Mouse (Mus musculus): ENCODE data around the gene Lmo2. TPM values are rescaled to one million over a fixed set of nuclear protein-coding genes. Genes with fewer than 3 reads are reported as not detected.

Gene Lmo2
- polyA plus RNA-seq, 1 experiment from 2014 or later, result 18.7 TPM

Other genes with a start within 250 kb of the Lmo2 start
- 31.2 and 33.6 TPM in 2 replicates for gene Nat10, start 196.7 kb upstream of the Lmo2 start, polyA plus RNA-seq (2016; fragmentation: Nextera tagmentation; extraction: Ambion mirVana)
- 508 and 536 TPM in 2 replicates for gene Caprin1, start 160.3 kb upstream of the Lmo2 start, polyA plus RNA-seq (2016; fragmentation: Nextera tagmentation; extraction: Ambion mirVana)
- 47.4 and 49.9 TPM in 2 replicates for gene Fbxo3, start 69.7 kb downstream of the Lmo2 start, polyA plus RNA-seq (2016; fragmentation: Nextera tagmentation; extraction: Ambion mirVana)
- 1.1 and 1.6 TPM in 2 replicates for gene 4931422A03Rik, start 70.4 kb downstream of the Lmo2 start, polyA plus RNA-seq (2016; fragmentation: Nextera tagmentation; extraction: Ambion mirVana)
- gene Gm10912, start 107.8 kb downstream of the Lmo2 start, polyA plus RNA-seq (2016; fragmentation: Nextera tagmentation; extraction: Ambion mirVana), result 0.06 TPM in 1 of 2 replicates, not detected in the other
- not detected in 2 replicates for gene Gm10799, start 110.6 kb downstream of the Lmo2 start, polyA plus RNA-seq (2016; fragmentation: Nextera tagmentation; extraction: Ambion mirVana)
- gene Cd59b, start 111.9 kb downstream of the Lmo2 start, polyA plus RNA-seq (2016; fragmentation: Nextera tagmentation; extraction: Ambion mirVana), result 3.6 and 5.4 TPM in 2 replicates
- 25.5 and 26.5 TPM in 2 replicates for gene Cd59a, start 137.8 kb downstream of the Lmo2 start, polyA plus RNA-seq (2016; fragmentation: Nextera tagmentation; extraction: Ambion mirVana)
- gene A930018P22Rik, start 164.8 kb downstream of the Lmo2 start, polyA plus RNA-seq (2016; fragmentation: Nextera tagmentation; extraction: Ambion mirVana), result 0.25 TPM in 1 of 2 replicates, not detected in the other